Mouse (Mus musculus) layer of hippocampus, adult 8-10 months (tissue): Measurements from ENCODE around the gene Tns4. TPM values are rescaled to one million over a fixed set of nuclear protein-coding genes. Genes with fewer than 3 reads are reported as not detected.

Source experiments
- total RNA-seq, 4 experiments: library from RNA; stranded (reverse); gene quantifications; 2 replicates each; pipeline ENCODE4 v1.2.4; 2022

The Tns4 gene
- total RNA-seq, 4 experiments from 2014 or later, result 0.27 TPM; not detected in 2

Other genes starting within 250 kb of the Tns4 start
- gene Wipf2, start 225.7 kb downstream of the Tns4 start, total RNA-seq, result 10 to 100 TPM; 69.4 to 86.8 (median 80.7) TPM
- gene Cdc6, start 181.5 kb downstream of the Tns4 start, total RNA-seq, result 1 to 10 TPM in 1 of 4 experiments, under 1 TPM in 3; 0.36 to 1.2 (median 0.44) TPM
- 10 to 100 TPM; 17.3 to 20.2 (median 19.4) TPM for gene Rara, start 161.5 kb downstream of the Tns4 start, total RNA-seq
- gene Gjd3, start 106.3 kb downstream of the Tns4 start, total RNA-seq, result 1 to 10 TPM in 2 of 4 experiments, not detected in 2; 1.4 to 1.6 TPM
- 1 to 10 TPM in 2 of 4 experiments, under 1 TPM in 2; 0.62 to 2.4 (median 1.2) TPM for gene Top2a, start 65.1 kb downstream of the Tns4 start, total RNA-seq
- 10 to 100 TPM; 69.7 to 86.8 (median 75.2) TPM for gene Igfbp4, start 48.1 kb downstream of the Tns4 start, total RNA-seq
- not detected for gene Ccr7, start 65.8 kb upstream of the Tns4 start, total RNA-seq
- gene Smarce1, start 141.7 kb upstream of the Tns4 start, total RNA-seq, result 10 to 100 TPM; 57.1 to 58.8 (median 58.0) TPM
- gene Krt222, start 154.8 kb upstream of the Tns4 start, total RNA-seq, result 10 to 100 TPM; 23.4 to 28.0 (median 26.3) TPM
- gene Krt24, start 196.0 kb upstream of the Tns4 start, total RNA-seq, result not detected
- not detected for gene Krt25, start 233.6 kb upstream of the Tns4 start, total RNA-seq
- gene Krt26, start 248.7 kb upstream of the Tns4 start, total RNA-seq, result not detected